Comparison of ENCODE assay signal across 19 mouse cellular contexts in the genomic region with DNA sequence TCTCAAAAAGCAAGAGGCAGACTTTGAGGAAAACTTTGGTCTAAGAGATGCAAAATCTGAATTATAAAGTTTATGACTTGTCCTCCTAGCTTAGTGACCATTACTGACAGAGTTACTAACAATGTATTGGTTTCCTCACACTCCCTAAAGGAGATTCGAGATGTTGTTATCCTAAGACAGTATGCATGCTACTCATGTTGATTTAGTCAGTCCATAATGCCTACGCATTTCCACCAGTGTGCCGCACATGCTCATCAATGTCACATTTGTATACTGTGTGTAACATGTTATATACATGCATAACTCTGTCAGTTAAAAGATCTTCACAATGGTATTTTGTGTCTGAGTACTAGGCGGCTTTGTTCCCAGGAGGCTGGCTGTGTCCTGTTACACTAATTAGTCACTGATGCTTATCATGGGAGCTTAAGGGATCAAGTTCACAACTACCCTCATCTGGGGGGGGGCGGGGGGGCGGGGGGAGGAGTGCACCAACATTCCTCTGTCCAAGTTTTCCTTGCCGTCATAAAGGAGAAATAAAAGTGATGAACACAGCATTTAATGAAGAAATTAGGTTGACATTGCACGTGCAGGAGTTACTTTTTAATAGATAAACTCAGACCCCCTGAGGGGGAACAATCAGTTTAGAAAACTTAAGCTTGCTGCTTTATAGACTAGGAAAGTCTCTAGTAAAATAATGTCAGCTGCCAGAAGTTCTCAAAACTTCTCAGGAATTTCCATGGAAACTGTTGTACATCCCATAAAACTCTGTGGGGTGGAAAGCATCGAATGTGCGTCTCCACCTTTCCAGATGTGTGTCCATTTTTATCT.
A peak's percentile ranks its signal among the peaks of the same experiment; 100 is the strongest.
DNase-seq lines count a peak whose midpoint lies in the region; ATAC-seq and TF ChIP-seq lines count a peak whose summit lies in the region.
"Had no signal": no experiment of that assay in that cellular context is flagged by ENCODE, and none has a peak within 500 bp of the region (broad histone marks: within the 10 kb centered on the region; RNA-seq: fewer than 3 reads in every experiment).

No protein-coding gene starts in this region.

- H3K27me3 ChIP-seq in kidney, embryonic 16.5 days (ENCODE audit: insufficient read depth, low read length), result no peaks in the 10 kb centered on the region
- no peaks in the 10 kb centered on the region for H3K27me3 ChIP-seq in embryonic facial prominence, embryonic 11.5 days (ENCODE audit: control insufficient read depth, insufficient read depth, low read length)
- no peaks in the 10 kb centered on the region for H3K27me3 ChIP-seq in limb, embryonic 14.5 days (ENCODE audit: control insufficient read depth, insufficient read depth, low read length)
- H3K27me3 ChIP-seq in heart, embryonic 10.5 days (ENCODE audit: insufficient read depth, poor library complexity, severe bottlenecking), result no peaks in the 10 kb centered on the region
- H3K27me3 ChIP-seq: embryonic facial prominence, embryonic 12.5 days; forebrain, embryonic 12.5 days; hindbrain, embryonic 12.5 days had no signal

- peak; percentile 84 for ATAC-seq in kidney, embryonic 16.5 days (ENCODE audit: low FRiP score, low TSS enrichment)
- no peak for ATAC-seq in embryonic facial prominence, embryonic 11.5 days (replicated peaks; ENCODE audit: insufficient number of reproducible peaks, low FRiP score, low TSS enrichment, low read depth)
- ATAC-seq in limb, embryonic 14.5 days (ENCODE audit: low FRiP score, low read depth), result peak; percentile 65; the same call in 1 of the 2 replicates
- ATAC-seq: forebrain, postnatal 0 days; hindbrain, embryonic 16.5 days had no signal

- H3K36me3 ChIP-seq in kidney, embryonic 16.5 days (ENCODE audit: insufficient read depth, low read length), result no peaks in the 10 kb centered on the region
- no peaks in the 10 kb centered on the region for H3K36me3 ChIP-seq in embryonic facial prominence, embryonic 11.5 days (replicated peaks; ENCODE audit: control insufficient read depth, insufficient read depth, low read depth, low read length)
- no peaks in the 10 kb centered on the region for H3K36me3 ChIP-seq in limb, embryonic 14.5 days (ENCODE audit: control insufficient read depth, insufficient read depth, low read length)
- H3K36me3 ChIP-seq in heart, embryonic 10.5 days, result no peaks in the 10 kb centered on the region
- H3K36me3 ChIP-seq: embryonic facial prominence, embryonic 12.5 days; forebrain, embryonic 12.5 days; hindbrain, embryonic 12.5 days had no signal

- no peaks in the 10 kb centered on the region for H3K9me3 ChIP-seq in kidney, embryonic 16.5 days (ENCODE audit: low read length)
- H3K9me3 ChIP-seq in embryonic facial prominence, embryonic 11.5 days (replicated peaks; ENCODE audit: control insufficient read depth, low read length), result no peaks in the 10 kb centered on the region
- no peaks in the 10 kb centered on the region for H3K9me3 ChIP-seq in limb, embryonic 14.5 days (ENCODE audit: control insufficient read depth, low read length)
- H3K9me3 ChIP-seq in heart, embryonic 10.5 days, result no peaks in the 10 kb centered on the region
- H3K9me3 ChIP-seq: embryonic facial prominence, embryonic 12.5 days; forebrain, embryonic 12.5 days; hindbrain, embryonic 12.5 days had no signal

- TF ChIP-seq POLR2A in limb, embryonic 14.5 days (IDR thresholded peaks at IDR 0.05; ENCODE audit: borderline replicate concordance, extremely low read depth, insufficient read depth, insufficient read length), result no peak

- no peak overlapping the region for H3K4me3 ChIP-seq in kidney, embryonic 16.5 days (ENCODE audit: low read length)
- no peak overlapping the region for H3K4me3 ChIP-seq in embryonic facial prominence, embryonic 11.5 days (ENCODE audit: low read depth, low read length)
- no peak overlapping the region for H3K4me3 ChIP-seq in limb, embryonic 14.5 days (replicated peaks; ENCODE audit: low read length)
- H3K4me3 ChIP-seq in heart, embryonic 10.5 days, result no peak overlapping the region
- H3K4me3 ChIP-seq: embryonic facial prominence, embryonic 12.5 days; forebrain, embryonic 12.5 days; hindbrain, embryonic 12.5 days had no signal

- H3K4me2 ChIP-seq in kidney, embryonic 16.5 days (replicated peaks; ENCODE audit: low read depth, low read length), result no peak overlapping the region
- H3K4me2 ChIP-seq in embryonic facial prominence, embryonic 11.5 days (ENCODE audit: low read depth, low read length), result no peak overlapping the region
- H3K4me2 ChIP-seq in limb, embryonic 14.5 days (replicated peaks; ENCODE audit: low read depth, low read length, severe bottlenecking), result no peak overlapping the region
- H3K4me2 ChIP-seq: embryonic facial prominence, embryonic 12.5 days; forebrain, embryonic 12.5 days; hindbrain, embryonic 12.5 days had no signal

- DNase-seq in kidney, adult 9 months, result no peak
- peak; percentile 8 for DNase-seq in embryonic facial prominence, embryonic 11.5 days (ENCODE audit: low spot score)
- peak; percentile 50 for DNase-seq in limb, embryonic 14.5 days (ENCODE audit: low spot score)
- DNase-seq in thymus, postnatal 4 days, result no peak
- DNase-seq in heart, embryonic 10.5 days (ENCODE audit: low spot score), result no peak
- DNase-seq: adrenal gland, adult 2 months; adrenal gland, postnatal 25 days; cerebellum, adult 18-20 months; cerebellum, adult 9-11 months; cerebellum, postnatal 36 days; forebrain, postnatal 0 days; gastrocnemius, postnatal 14 days; heart, postnatal 10 days; heart, postnatal 4 days had no signal

- H3K27ac ChIP-seq in kidney, embryonic 16.5 days (ENCODE audit: low read length), result no peak overlapping the region
- no peak overlapping the region for H3K27ac ChIP-seq in embryonic facial prominence, embryonic 11.5 days (replicated peaks; ENCODE audit: low read depth, low read length)
- no peak overlapping the region for H3K27ac ChIP-seq in limb, embryonic 14.5 days (replicated peaks; ENCODE audit: low read depth, low read length)
- no peak overlapping the region for H3K27ac ChIP-seq in heart, embryonic 10.5 days
- H3K27ac ChIP-seq: embryonic facial prominence, embryonic 12.5 days; forebrain, embryonic 12.5 days; hindbrain, embryonic 12.5 days had no signal

- H3K4me1 ChIP-seq in kidney, embryonic 16.5 days (ENCODE audit: insufficient read depth, low read length), result 0 out of 2 replicates have a peak, but pooled peaks cover 7% of the 10 kb centered on the region
- H3K4me1 ChIP-seq in embryonic facial prominence, embryonic 11.5 days (ENCODE audit: control insufficient read depth, insufficient read depth, low read length), result no peaks in the 10 kb centered on the region
- peaks cover 9% of the 10 kb centered on the region; the same call in 1 of the 2 replicates for H3K4me1 ChIP-seq in limb, embryonic 14.5 days (ENCODE audit: control insufficient read depth, insufficient read depth, low read length)
- no peaks in the 10 kb centered on the region for H3K4me1 ChIP-seq in heart, embryonic 10.5 days
- H3K4me1 ChIP-seq: embryonic facial prominence, embryonic 12.5 days; forebrain, embryonic 12.5 days; hindbrain, embryonic 12.5 days had no signal

- H3K9ac ChIP-seq in kidney, embryonic 16.5 days (replicated peaks; ENCODE audit: low read length), result no peak overlapping the region
- H3K9ac ChIP-seq in embryonic facial prominence, embryonic 11.5 days (replicated peaks; ENCODE audit: low read length), result no peak overlapping the region
- H3K9ac ChIP-seq in limb, embryonic 14.5 days (ENCODE audit: low read depth, low read length, severe bottlenecking), result no peak overlapping the region
- H3K9ac ChIP-seq: embryonic facial prominence, embryonic 12.5 days; forebrain, embryonic 12.5 days; forebrain, postnatal 0 days; hindbrain, embryonic 12.5 days had no signal

- 25% methylated on average over 10 of the region's 10 CpGs for WGBS in kidney, embryonic 16.5 days
- 62% methylated on average over 10 of the region's 10 CpGs for WGBS in embryonic facial prominence, embryonic 11.5 days
- WGBS in limb, embryonic 14.5 days, result 39% methylated on average over 10 of the region's 10 CpGs
- WGBS in heart, embryonic 10.5 days, result 64% methylated on average over 10 of the region's 10 CpGs

Comparison
In these comparisons a context has a peak if more than half of its experiments do, and no peak if none do; other contexts are left out.
1. DNase-seq: peak in embryonic facial prominence, embryonic 11.5 days (single experiment) and limb, embryonic 14.5 days (single experiment); none in kidney, adult 9 months (single experiment), thymus, postnatal 4 days (single experiment) and heart, embryonic 10.5 days (single experiment).